8 mouse cellular contexts compared by ENCODE assay signal in the genomic region with DNA sequence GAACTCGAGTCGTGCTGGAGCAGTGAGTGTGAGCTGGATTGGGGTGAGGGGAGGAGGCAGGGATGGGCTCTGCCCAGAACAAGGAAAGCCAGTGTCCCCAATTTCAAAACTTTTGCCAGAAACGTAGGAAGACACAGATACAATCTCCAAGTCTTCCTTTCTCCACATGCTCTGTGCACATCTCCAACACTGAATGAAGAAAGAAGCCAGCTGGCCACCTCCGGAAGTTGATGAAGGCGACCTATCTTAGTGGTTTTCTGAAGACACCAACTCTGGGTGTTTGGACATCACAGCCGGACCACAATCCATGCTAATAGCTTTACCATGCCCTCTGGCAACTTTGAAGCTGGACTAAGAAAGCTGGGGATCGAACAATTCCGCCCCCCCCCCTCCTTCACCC. TPM values are rescaled to one million over a fixed set of nuclear protein-coding genes. Genes with fewer than 3 reads are reported as not detected.
DNase-seq lines count a peak whose midpoint lies in the region; ATAC-seq lines count a peak whose summit lies in the region.

No protein-coding gene starts in this region.

- no peak for DNase-seq in frontal cortex, adult 2 months (ENCODE audit: extremely low spot score in 1 of 2, low spot score in 1 of 2)
- DNase-seq in right cerebral cortex, postnatal 25 days, result peak; percentile 27
- DNase-seq in right cerebral cortex, adult 18-20 months, result no peak
- no peak for DNase-seq in thymus, postnatal 14 days
- no peak for DNase-seq in gastrocnemius, postnatal 36 days

- 0 out of 2 replicates have a peak, but pooled peaks cover 4% of the 10 kb centered on the region for H3K4me1 ChIP-seq in liver, embryonic 12.5 days
- peaks cover 3% of the 10 kb centered on the region; the same call in 1 of the 2 replicates for H3K4me1 ChIP-seq in stomach, embryonic 16.5 days (ENCODE audit: control insufficient read depth, insufficient read depth, low read length)

- H3K36me3 ChIP-seq in liver, embryonic 12.5 days, result no peaks in the 10 kb centered on the region
- no peaks in the 10 kb centered on the region for H3K36me3 ChIP-seq in stomach, embryonic 16.5 days (ENCODE audit: control insufficient read depth, insufficient read depth, low read length)

- WGBS in liver, embryonic 12.5 days (ENCODE audit: insufficient replicate concordance), result 43% methylated on average over 8 of the region's 8 CpGs
- WGBS in stomach, embryonic 16.5 days, result 60% methylated on average over 8 of the region's 8 CpGs

- no peaks in the 10 kb centered on the region for H3K9me3 ChIP-seq in liver, embryonic 12.5 days (replicated peaks)
- H3K9me3 ChIP-seq in stomach, embryonic 16.5 days (replicated peaks; ENCODE audit: control insufficient read depth, low read length), result no peaks in the 10 kb centered on the region

- ATAC-seq in frontal cortex, adult (ENCODE audit: low TSS enrichment), result peak; percentile 60
- no peak for ATAC-seq in liver, embryonic 12.5 days
- no peak for ATAC-seq in stomach, embryonic 16.5 days (ENCODE audit: insufficient read depth, low FRiP score)

- H3K27ac ChIP-seq in liver, embryonic 12.5 days, result no peak overlapping the region
- H3K27ac ChIP-seq in stomach, embryonic 16.5 days (ENCODE audit: low read length), result no peak overlapping the region

- H3K4me2 ChIP-seq in liver, embryonic 12.5 days, result peak overlapping the region; percentile 55
- H3K4me2 ChIP-seq in stomach, embryonic 16.5 days (ENCODE audit: low read depth, low read length), result peak overlapping the region; percentile 81

- peak overlapping the region; percentile 44; the same call in 1 of the 2 replicates for H3K4me3 ChIP-seq in liver, embryonic 12.5 days
- H3K4me3 ChIP-seq in stomach, embryonic 16.5 days (replicated peaks; ENCODE audit: low read length), result peak overlapping the region; percentile 49

- intact Hi-C loops in gastrocnemius, postnatal 36 days (cut with DNase I), result no loop called here

- H3K27me3 ChIP-seq in liver, embryonic 12.5 days (replicated peaks), result peaks cover 42% of the 10 kb centered on the region
- H3K27me3 ChIP-seq in stomach, embryonic 16.5 days (ENCODE audit: control insufficient read depth, insufficient read depth, low read length), result peaks cover 15% of the 10 kb centered on the region

- no peak overlapping the region for H3K9ac ChIP-seq in liver, embryonic 12.5 days
- peak overlapping the region; percentile 69; the same call in 1 of the 2 replicates for H3K9ac ChIP-seq in stomach, embryonic 16.5 days (ENCODE audit: low read length)

RNA-seq across cellular contexts. Expression of a gene that starts 0.6 kb away (rescaled TPM):
- polyA plus RNA-seq in frontal cortex, adult 2 months (2012; rRNA removed), result 129 and 133 TPM in 2 replicates
- polyA plus RNA-seq in liver, embryonic 12.5 days (2016; fragmentation: Nextera tagmentation; extraction: Ambion mirVana), result 1.7 and 2.1 TPM in 2 replicates
- 4.4 and 4.9 TPM in 2 replicates for polyA plus RNA-seq in stomach, embryonic 16.5 days (2015; fragmentation: Nextera tagmentation; extraction: Ambion mirVana)
- 1 to 10 TPM; 6.6 to 8.8 TPM for total RNA-seq in gastrocnemius, postnatal 36 days (2021)

Comparison
In these comparisons a context has a peak if more than half of its experiments do, and no peak if none do; other contexts are left out.
1. RNA of a gene that starts 0.6 kb away (polyA plus RNA-seq): 129 to 133 TPM in frontal cortex, adult 2 months; 4.4 to 4.9 TPM in stomach, embryonic 16.5 days and 1.7 to 2.1 TPM in liver, embryonic 12.5 days; every median in the first group is over 10 times any median in the second.